Mouse (Mus musculus) embryonic facial prominence, embryonic 11.5 days (tissue): ENCODE measurements at regions not wholly inside any gene's neighbourhood (a gene's known extent, or its start where the extent isn't known, plus 50 kb on each side); places are given as distances from the start of the nearest gene placed in this dataset.

Experiments used
- ATAC-seq: fragments of 200-750 bp; cut with Nextera tagmentation; replicated peaks from 2 replicates; pipeline ENCODE4 v1.8.0; 2017; ENCODE audit warnings: low read depth; ENCODE audit not compliant: insufficient number of reproducible peaks, low FRiP score, low TSS enrichment
- DNase-seq: peaks from one replicate; pipeline ENCODE4 v3.0.0-alpha.2; 2015; ENCODE audit warnings: low spot score
- H3K27ac ChIP-seq: fragments of 300-500 bp; sonication (generic); replicated peaks from 2 replicates; pipeline ENCODE4 v1.5.1; 2014; ENCODE audit warnings: mild to moderate bottlenecking, low read depth, low read length, control low read depth
- H3K27me3 ChIP-seq: fragments of 300-500 bp; sonication (generic); 2 replicates; pipeline ENCODE4 v1.6.1; 2014; ENCODE audit warnings: mild to moderate bottlenecking, low read length, moderate library complexity, mixed read lengths; ENCODE audit not compliant: control insufficient read depth, insufficient read depth
- H3K36me3 ChIP-seq: fragments of 300-500 bp; sonication (generic); replicated peaks from 2 replicates; pipeline ENCODE4 v1.6.1; 2014; ENCODE audit warnings: low read depth, mild to moderate bottlenecking, low read length, moderate library complexity, mixed read lengths; ENCODE audit not compliant: control insufficient read depth, insufficient read depth
- H3K4me1 ChIP-seq: fragments of 300-500 bp; sonication (generic); 2 replicates; pipeline ENCODE4 v1.6.1; 2014; ENCODE audit warnings: low read length, mixed read lengths; ENCODE audit not compliant: control insufficient read depth, insufficient read depth
- H3K4me2 ChIP-seq: fragments of 300-500 bp; sonication (generic); 2 replicates; pipeline ENCODE4 v1.6.1; 2014; ENCODE audit warnings: low read depth, mild to moderate bottlenecking, control low read depth, low read length, moderate library complexity
- H3K4me3 ChIP-seq: fragments of 300-500 bp; sonication (generic); 2 replicates; pipeline ENCODE4 v1.5.1; 2014; ENCODE audit warnings: low read depth, low read length, control low read depth
- H3K9ac ChIP-seq: fragments of 300-500 bp; sonication (generic); replicated peaks from 2 replicates; pipeline ENCODE4 v1.6.1; 2014; ENCODE audit warnings: mild to moderate bottlenecking, control low read depth, low read length
- H3K9me3 ChIP-seq: fragments of 300-500 bp; sonication (generic); replicated peaks from 2 replicates; pipeline ENCODE4 v1.6.1; 2016; ENCODE audit warnings: mild to moderate bottlenecking, low read length, inconsistent platforms, mixed read lengths; ENCODE audit not compliant: control insufficient read depth
- WGBS: fragments of 180-500 bp; shearing (Covaris S2); extraction: QIAGEN DNeasy Blood & Tissue Kit; methylation state at CpG from one replicate; pipeline ENCODE4 v1.1.7; 2014; 5-methylcytosine and 5-hydroxymethylcytosine counted together

DNA sequence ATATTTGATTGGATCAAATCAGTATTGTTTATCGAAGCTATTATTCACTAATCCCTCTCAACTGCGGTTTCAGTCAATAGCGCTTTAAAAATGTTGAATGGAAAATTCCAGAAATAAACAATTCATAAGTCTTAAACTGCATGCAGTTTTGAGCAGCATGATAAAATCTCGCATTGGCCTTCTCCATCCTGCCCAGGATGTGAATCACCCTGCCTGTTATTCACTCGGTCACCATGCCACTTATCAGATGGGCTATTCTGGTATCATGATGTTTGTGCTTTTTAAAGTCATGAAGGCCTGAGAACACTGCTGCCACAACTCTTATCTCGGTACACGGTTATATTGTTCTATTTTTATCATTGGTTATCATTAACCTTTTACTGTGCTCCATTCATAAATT lies 238.3 kb downstream of the Papss1 start:
- Histone ChIP-seq H3K9me3 (no peaks in the 10 kb centered on the region), H3K4me3 (no peak overlapping the region), H3K9ac (no peak overlapping the region), H3K27me3 (no peaks in the 10 kb centered on the region), H3K36me3 (no peaks in the 10 kb centered on the region), H3K4me1 (no peaks in the 10 kb centered on the region), H3K27ac (no peak overlapping the region), H3K4me2 (no peak overlapping the region)
- 88% methylated on average over 7 of the region's 7 CpGs for WGBS
- ATAC-seq (no peak), DNase-seq (no peak)

DNA sequence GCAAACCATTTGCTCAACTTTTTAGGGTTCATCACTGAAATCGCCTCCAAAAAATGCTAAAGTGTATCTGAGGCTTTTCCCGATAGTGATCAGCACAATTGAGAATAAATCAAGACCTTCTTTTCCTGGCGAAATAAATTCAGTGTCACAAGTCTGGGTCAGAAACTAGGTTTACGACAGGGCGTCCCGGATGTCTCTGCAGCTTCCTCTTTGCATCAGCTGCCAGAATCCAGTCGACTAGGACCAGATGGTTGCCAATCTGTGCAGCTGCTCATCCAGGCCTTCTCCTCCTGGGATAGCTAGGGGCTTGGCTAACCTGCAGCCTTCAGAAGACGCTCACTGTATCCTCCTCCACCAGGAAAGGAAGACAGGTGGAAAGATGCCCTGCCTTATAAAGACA lies 243.6 kb downstream of the Papss1 start:
- no peak for DNase-seq
- H3K4me2 ChIP-seq, result no peak overlapping the region
- no peak for ATAC-seq
- H3K36me3 ChIP-seq, result no peaks in the 10 kb centered on the region
- no peaks in the 10 kb centered on the region for H3K27me3 ChIP-seq
- no peak overlapping the region for H3K4me3 ChIP-seq
- no peaks in the 10 kb centered on the region for H3K9me3 ChIP-seq
- 83% methylated on average over 8 of the region's 8 CpGs for WGBS
- no peak overlapping the region for H3K9ac ChIP-seq
- H3K4me1 ChIP-seq, result no peaks in the 10 kb centered on the region
- no peak overlapping the region for H3K27ac ChIP-seq

DNA sequence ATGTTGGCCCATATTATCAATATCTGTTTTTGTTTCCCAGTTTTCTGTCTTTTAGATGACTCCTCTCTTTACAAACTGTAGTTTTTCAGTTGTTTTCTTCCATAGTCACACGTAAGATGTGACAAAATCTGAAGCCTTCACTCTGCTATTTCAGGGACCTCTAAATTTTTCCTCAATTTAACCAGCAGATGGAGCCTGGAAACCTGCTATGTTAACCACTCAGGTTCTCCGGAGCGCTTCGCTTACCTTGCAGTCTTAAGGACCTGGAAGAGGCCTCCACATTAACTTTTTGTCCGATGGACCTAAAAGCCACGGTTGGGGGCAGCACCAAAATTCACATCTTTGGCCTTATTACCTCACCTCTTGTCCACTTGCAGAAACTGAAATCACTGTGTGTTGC lies 248.4 kb downstream of the Papss1 start:
- Histone ChIP-seq H3K27me3 (no peaks in the 10 kb centered on the region), H3K9me3 (no peaks in the 10 kb centered on the region), H3K9ac (no peak overlapping the region), H3K36me3 (no peaks in the 10 kb centered on the region), H3K4me3 (no peak overlapping the region), H3K27ac (no peak overlapping the region), H3K4me1 (no peaks in the 10 kb centered on the region), H3K4me2 (no peak overlapping the region)
- peak; percentile 63 for DNase-seq
- no peak for ATAC-seq
- 49% methylated on average over 6 of the region's 6 CpGs for WGBS

DNA sequence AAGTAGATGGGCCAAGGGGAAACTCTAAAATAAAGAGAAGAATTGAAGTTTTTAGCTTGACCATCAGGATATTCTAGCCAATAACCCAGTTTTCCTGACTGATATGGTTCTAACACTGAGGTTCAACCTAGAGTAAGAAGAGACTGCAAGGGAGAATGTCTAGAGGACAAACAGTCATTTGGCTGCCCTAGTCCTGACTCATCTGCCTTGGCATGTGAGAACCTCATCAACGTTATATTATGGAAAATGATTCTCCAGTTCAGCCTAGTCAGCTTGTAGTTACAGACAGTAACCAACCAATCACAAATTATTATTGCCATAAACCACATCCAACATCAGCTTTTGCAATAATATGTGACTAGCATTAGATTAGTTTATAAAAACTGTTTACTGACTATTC lies 254.2 kb downstream of the Papss1 start:
- ATAC-seq (no peak), DNase-seq (no peak)
- no peak overlapping the region for H3K4me3 ChIP-seq
- H3K4me2 ChIP-seq, result no peak overlapping the region
- no peak overlapping the region for H3K9ac ChIP-seq
- H3K4me1 ChIP-seq, result no peaks in the 10 kb centered on the region
- WGBS, result 78% methylated on average over 1 of the region's 1 CpGs
- no peaks in the 10 kb centered on the region for H3K27me3 ChIP-seq
- H3K36me3 ChIP-seq, result no peaks in the 10 kb centered on the region
- H3K27ac ChIP-seq, result no peak overlapping the region
- H3K9me3 ChIP-seq, result no peaks in the 10 kb centered on the region

DNA sequence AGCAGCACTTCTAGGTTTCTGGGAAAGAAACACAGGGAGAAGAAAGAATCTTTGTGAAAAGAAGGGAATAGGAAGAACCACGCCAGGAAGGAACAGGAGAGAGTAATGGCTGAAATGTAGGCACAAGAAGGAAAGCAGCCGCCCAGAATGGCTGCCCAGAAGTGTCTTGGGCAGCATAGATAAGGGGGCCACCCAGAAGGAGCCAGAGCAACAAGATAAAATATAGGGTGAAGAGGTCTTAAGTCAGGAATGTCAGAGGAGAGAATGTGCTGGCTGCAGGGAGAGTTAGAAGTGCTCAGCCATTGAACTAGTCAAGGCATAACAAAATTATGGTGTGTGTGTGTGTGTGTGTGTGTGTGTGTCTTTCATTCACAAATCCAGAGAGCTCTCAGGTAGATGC lies 227.7 kb upstream of the Dkk2 start:
- Histone ChIP-seq H3K4me3 (no peak overlapping the region), H3K4me1 (no peaks in the 10 kb centered on the region), H3K9me3 (no peaks in the 10 kb centered on the region), H3K27me3 (no peaks in the 10 kb centered on the region), H3K36me3 (no peaks in the 10 kb centered on the region), H3K9ac (no peak overlapping the region), H3K27ac (no peak overlapping the region), H3K4me2 (no peak overlapping the region)
- ATAC-seq (no peak), DNase-seq (no peak)
- WGBS, result 80% methylated on average over 2 of the region's 2 CpGs

DNA sequence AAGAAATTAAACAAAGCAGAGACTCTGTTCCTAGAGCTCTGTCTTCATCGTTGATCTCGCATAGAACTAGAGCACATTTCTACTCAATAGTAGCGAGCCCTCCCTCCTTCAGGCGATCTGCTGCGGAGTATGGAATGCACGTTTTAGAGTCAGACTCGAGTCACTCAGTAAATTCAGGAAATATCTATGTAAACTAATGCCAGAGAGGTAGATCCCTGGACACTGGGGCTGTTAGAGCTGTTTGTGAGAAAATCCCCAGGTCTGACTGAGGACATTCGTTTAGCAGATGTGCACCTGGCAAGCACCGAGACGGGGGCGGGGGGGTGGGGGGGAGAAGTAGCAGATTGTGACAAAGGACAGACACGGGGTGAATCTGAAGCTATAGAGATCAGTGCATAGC lies 226.0 kb upstream of the Dkk2 start:
- 63% methylated on average over 12 of the region's 12 CpGs for WGBS
- H3K36me3 ChIP-seq, result no peaks in the 10 kb centered on the region
- H3K4me3 ChIP-seq, result no peak overlapping the region
- H3K27ac ChIP-seq, result no peak overlapping the region
- DNase-seq (peak; percentile 35), ATAC-seq (no peak)
- no peak overlapping the region for H3K4me2 ChIP-seq
- no peaks in the 10 kb centered on the region for H3K4me1 ChIP-seq
- H3K27me3 ChIP-seq, result no peaks in the 10 kb centered on the region
- no peaks in the 10 kb centered on the region for H3K9me3 ChIP-seq
- no peak overlapping the region for H3K9ac ChIP-seq

DNA sequence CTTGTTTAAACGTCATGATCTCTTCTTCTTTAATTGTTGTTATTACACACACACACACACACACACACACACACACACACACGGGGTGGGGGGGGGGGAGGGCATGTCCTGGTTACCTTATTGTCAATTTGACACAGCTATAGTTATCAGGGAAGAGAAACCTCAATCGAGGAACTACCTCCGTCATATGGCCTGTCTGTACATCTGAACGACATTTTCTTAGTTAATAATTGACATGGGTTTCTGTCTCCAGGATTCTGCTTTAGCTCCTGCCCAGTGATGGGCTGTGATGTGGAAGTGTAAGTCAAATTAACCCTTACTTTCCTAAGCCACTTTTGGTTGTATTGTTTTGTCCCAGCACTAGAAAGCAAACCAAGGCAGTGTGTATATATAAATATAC lies 220.0 kb upstream of the Dkk2 start:
- no peaks in the 10 kb centered on the region for H3K36me3 ChIP-seq
- no peak for ATAC-seq

DNA sequence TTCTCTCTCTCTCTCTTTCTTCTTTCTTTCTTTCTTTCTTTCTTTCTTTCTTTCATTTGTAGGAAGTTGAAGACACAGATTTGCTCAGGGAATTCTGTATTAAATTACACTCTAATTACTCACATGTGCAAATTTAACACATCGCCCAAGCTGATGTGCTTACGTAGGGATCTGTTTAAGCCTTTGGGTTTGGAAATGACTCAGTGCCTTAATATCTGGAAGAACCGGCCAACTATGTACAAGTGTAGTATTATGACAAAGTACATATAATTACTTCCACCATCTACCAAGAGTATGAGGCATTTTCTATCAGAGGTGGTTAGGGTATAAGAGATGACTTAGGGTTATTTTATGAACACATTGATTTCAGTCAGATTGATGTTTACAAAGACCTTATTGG lies 217.8 kb upstream of the Dkk2 start:
- ATAC-seq (no peak), DNase-seq (no peak)
- H3K27ac ChIP-seq, result no peak overlapping the region
- 60% methylated on average over 3 of the region's 3 CpGs for WGBS
- no peaks in the 10 kb centered on the region for H3K4me1 ChIP-seq
- H3K4me2 ChIP-seq, result no peak overlapping the region
- H3K4me3 ChIP-seq, result no peak overlapping the region
- H3K9me3 ChIP-seq, result no peaks in the 10 kb centered on the region
- no peak overlapping the region for H3K9ac ChIP-seq
- no peaks in the 10 kb centered on the region for H3K27me3 ChIP-seq
- H3K36me3 ChIP-seq, result no peaks in the 10 kb centered on the region

More for the DNA sequence above, 220.0 kb upstream of the Dkk2 start:
- no peaks in the 10 kb centered on the region for H3K27me3 ChIP-seq
- no peaks in the 10 kb centered on the region for H3K4me1 ChIP-seq
- no peak for DNase-seq
- H3K4me2 ChIP-seq, result no peak overlapping the region
- H3K9me3 ChIP-seq, result no peaks in the 10 kb centered on the region
- H3K4me3 ChIP-seq, result no peak overlapping the region
- WGBS, result 72% methylated on average over 4 of the region's 5 CpGs
- no peak overlapping the region for H3K9ac ChIP-seq
- no peak overlapping the region for H3K27ac ChIP-seq
